Mouse (Mus musculus) liver, embryonic 16.5 days (tissue): ENCODE results near the gene Rbbp5. TPM values are rescaled to one million over a fixed set of nuclear protein-coding genes. Genes with fewer than 3 reads are reported as not detected.

Source experiments
- ATAC-seq: fragments of 200-750 bp; cut with Nextera tagmentation; 2 replicates; pipeline ENCODE4 v1.8.0; 2017; ENCODE audit warnings: low read depth, mild to moderate bottlenecking, moderate number of reproducible peaks, moderate library complexity
- H3K27ac ChIP-seq: fragments of 300-500 bp; sonication (generic); 2 replicates; pipeline ENCODE4 v1.5.1; 2014; ENCODE audit warnings: mild to moderate bottlenecking, low read length
- H3K27me3 ChIP-seq: fragments of 300-500 bp; sonication (generic); 2 replicates; pipeline ENCODE4 v1.6.1; 2014; ENCODE audit warnings: low read depth, low read length, mixed read lengths; ENCODE audit not compliant: control insufficient read depth, insufficient read depth
- H3K36me3 ChIP-seq: fragments of 300-500 bp; sonication (generic); 2 replicates; pipeline ENCODE4 v1.6.1; 2014; ENCODE audit warnings: mild to moderate bottlenecking; ENCODE audit not compliant: control insufficient read depth, insufficient read depth
- H3K4me1 ChIP-seq: fragments of 300-500 bp; sonication (generic); 2 replicates; pipeline ENCODE4 v1.6.1; 2014; ENCODE audit warnings: low read depth, low read length, mixed read lengths; ENCODE audit not compliant: control insufficient read depth
- H3K4me2 ChIP-seq: fragments of 300-500 bp; sonication (generic); 2 replicates; pipeline ENCODE4 v1.6.1; 2014; ENCODE audit warnings: low read depth, low read length, mixed read lengths
- H3K4me3 ChIP-seq: fragments of 300-500 bp; sonication (generic); 2 replicates; pipeline ENCODE4 v1.5.1; 2014; ENCODE audit warnings: low read depth, mild to moderate bottlenecking, low read length
- H3K9ac ChIP-seq: fragments of 300-500 bp; sonication (generic); 2 replicates; pipeline ENCODE4 v1.6.1; 2014; ENCODE audit warnings: low read depth, low read length
- H3K9me3 ChIP-seq: fragments of 300-500 bp; sonication (generic); replicated peaks from 2 replicates; pipeline ENCODE4 v1.6.1; 2016; ENCODE audit warnings: low read length; ENCODE audit not compliant: control insufficient read depth
- WGBS: fragments of 180-500 bp; shearing (Covaris S2); extraction: QIAGEN DNeasy Blood & Tissue Kit; methylation state at CpG from one replicate; pipeline ENCODE4 v1.1.7; 2014; ENCODE audit not compliant: insufficient replicate concordance; 5-methylcytosine and 5-hydroxymethylcytosine counted together
- polyA plus RNA-seq: library from polyadenylated mRNA; unstranded; fragments of >200 nt; fragmentation: Nextera tagmentation; extraction: Ambion mirVana; gene quantifications from 2 replicates; pipeline ENCODE4 v1.2.1, GENCODE M21; 2015

The Rbbp5 gene
- polyA plus RNA-seq, 1 experiment from 2014 or later: 22.7 TPM

DNA sequence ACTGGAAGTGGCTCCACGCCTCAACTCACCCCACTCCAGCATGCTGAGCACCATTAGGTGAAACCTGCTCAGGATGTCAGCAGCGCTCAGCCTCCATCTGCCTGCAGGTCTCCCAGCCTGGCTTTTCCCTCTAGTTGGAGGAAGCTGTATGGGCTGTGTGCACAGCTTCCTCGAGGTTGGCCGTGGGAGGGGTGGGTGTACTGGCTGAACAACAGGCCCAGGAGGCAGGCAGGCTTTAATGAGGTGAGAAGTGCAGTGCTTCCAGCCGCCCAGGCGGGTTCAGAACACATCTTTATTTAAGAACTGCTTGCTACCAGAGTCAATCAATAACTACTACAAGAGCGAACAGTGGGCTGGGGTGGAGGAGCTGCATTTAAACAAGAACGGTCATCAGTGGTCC, 34.4 kb downstream of the Rbbp5 start:
- Histone ChIP-seq H3K9ac (no peak overlapping the region), H3K36me3 (peaks cover 6% of the 10 kb centered on the region), H3K4me2 (no peak overlapping the region), H3K27ac (no peak overlapping the region), H3K9me3 (no peaks in the 10 kb centered on the region), H3K4me3 (no peak overlapping the region), H3K27me3 (no peaks in the 10 kb centered on the region), H3K4me1 (no peaks in the 10 kb centered on the region)
- ATAC-seq: no peak
- 45% methylated on average over 8 of the region's 8 CpGs for WGBS

DNA sequence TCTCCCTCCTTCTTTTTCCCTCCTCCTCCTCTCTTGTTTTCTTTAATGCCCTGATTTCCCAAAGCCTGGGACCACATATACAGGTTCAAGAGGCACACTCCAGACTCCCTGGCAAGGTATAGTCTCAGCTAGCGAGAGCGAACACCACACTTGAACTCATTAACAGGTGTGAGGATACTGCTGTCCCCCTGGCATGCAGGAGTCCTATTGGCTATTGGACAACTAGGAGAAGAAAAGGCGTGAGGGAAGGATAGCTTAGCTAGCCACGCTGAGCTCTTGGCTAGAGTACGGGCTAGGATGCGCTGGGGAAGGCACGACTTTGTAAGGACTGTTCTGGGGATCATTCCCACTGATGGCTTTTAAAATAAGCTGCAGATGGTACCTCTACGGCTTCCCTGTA, 34.9 kb downstream of the Rbbp5 start:
- no peaks in the 10 kb centered on the region for H3K9me3 ChIP-seq
- no peak overlapping the region for H3K4me2 ChIP-seq
- no peak overlapping the region for H3K4me3 ChIP-seq
- H3K27ac ChIP-seq: no peak overlapping the region
- H3K27me3 ChIP-seq: no peaks in the 10 kb centered on the region
- peaks cover 2% of the 10 kb centered on the region for H3K36me3 ChIP-seq
- H3K4me1 ChIP-seq: no peaks in the 10 kb centered on the region
- H3K9ac ChIP-seq: no peak overlapping the region
- no peak for ATAC-seq
- 68% methylated on average over 8 of the region's 8 CpGs for WGBS

DNA sequence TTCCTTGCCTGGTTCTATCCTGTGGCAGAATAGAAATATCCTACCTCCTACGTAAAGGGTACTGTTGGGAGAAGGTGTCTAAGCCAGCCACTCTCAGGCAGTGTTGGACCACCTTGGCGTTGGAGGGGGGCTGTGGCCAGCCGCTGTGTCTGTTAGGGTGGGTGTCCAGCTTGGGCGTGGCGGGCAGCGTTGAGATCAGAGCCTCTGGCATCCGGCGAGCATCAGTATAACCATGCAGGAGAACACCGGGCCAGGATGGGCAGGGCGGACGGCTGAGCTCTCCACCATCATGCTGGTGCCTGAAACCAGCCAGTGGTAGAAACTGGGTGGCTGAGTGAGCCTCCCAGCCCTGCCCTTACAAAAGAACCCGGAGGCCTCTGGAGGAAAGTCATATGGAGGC, 38.2 kb downstream of the Rbbp5 start:
- H3K27me3 ChIP-seq: no peaks in the 10 kb centered on the region
- WGBS: 65% methylated on average over 12 of the region's 12 CpGs
- H3K4me1 ChIP-seq: peaks cover 2% of the 10 kb centered on the region; the same call in 1 of the 2 replicates
- no peak overlapping the region for H3K27ac ChIP-seq
- no peaks in the 10 kb centered on the region for H3K36me3 ChIP-seq
- ATAC-seq: no peak
- no peaks in the 10 kb centered on the region for H3K9me3 ChIP-seq
- no peak overlapping the region for H3K4me2 ChIP-seq
- no peak overlapping the region for H3K9ac ChIP-seq
- no peak overlapping the region for H3K4me3 ChIP-seq

DNA sequence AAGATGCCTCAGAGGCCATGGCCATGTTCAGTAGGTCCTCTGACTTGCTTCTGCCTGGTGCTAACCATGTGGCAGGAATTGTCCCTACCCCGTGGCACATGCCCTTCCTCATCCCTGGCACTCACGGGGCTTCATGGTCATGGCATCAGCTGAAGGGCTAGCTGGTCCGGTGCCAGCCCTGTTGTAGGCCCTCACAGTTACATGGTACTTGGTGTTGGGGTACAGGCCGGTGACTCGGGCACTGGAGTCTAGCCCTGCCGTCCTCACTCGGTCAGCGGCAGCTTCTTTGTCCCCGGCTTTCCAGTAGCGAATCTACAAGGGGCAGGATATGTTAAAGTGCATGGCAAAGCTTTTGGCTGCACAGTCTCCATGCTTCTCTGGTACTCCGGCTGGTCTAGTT, 39.6 kb downstream of the Rbbp5 start:
- H3K4me3 ChIP-seq: no peak overlapping the region
- H3K4me1 ChIP-seq: peaks cover 2% of the 10 kb centered on the region; the same call in 1 of the 2 replicates
- no peaks in the 10 kb centered on the region for H3K27me3 ChIP-seq
- 76% methylated on average over 11 of the region's 11 CpGs for WGBS
- no peaks in the 10 kb centered on the region for H3K9me3 ChIP-seq
- H3K4me2 ChIP-seq: no peak overlapping the region
- no peaks in the 10 kb centered on the region for H3K36me3 ChIP-seq
- ATAC-seq: no peak
- no peak overlapping the region for H3K9ac ChIP-seq
- no peak overlapping the region for H3K27ac ChIP-seq

DNA sequence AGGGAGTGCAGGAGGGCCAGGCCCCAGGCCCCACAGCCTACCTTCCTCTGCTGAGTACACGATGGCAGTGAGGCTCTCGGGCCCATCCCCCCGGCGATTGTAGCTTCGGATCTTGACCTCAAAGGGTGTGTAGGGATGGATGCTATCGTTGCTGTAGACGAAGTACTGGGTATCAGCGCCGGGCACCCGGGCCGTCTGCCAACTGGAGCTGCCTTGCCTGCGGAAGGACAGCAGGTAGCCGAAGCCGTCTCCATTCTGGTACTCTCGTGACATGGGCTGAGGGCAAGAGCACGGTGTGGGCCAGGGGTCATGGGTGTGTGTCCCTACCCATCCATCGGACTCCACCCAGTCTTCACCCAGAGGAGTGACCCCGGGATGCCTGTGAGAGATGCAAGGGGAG, 41.5 kb downstream of the Rbbp5 start:
- H3K9me3 ChIP-seq: no peaks in the 10 kb centered on the region

DNA sequence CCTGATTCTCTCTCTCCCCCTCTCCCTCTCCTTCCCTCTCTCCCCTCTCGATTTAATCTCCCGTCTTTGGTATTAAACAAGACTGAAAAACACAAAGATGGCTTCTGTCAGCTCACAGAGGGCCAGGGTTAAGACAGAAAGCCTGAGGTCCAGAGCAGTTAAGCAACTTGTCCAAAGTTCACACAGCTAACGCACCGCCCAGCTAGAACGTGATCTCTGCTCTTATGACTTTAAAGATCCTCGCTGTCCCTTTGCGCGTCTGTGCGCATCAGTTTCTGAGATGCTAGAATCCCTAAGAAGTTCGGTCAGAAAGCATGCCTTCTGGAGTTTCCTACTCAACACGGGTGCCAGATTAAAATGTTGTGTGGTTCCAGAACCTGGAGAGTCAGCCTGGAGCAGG, 42.6 kb downstream of the Rbbp5 start:
- no peak overlapping the region for H3K9ac ChIP-seq
- H3K36me3 ChIP-seq: no peaks in the 10 kb centered on the region
- no peak overlapping the region for H3K4me3 ChIP-seq
- H3K27me3 ChIP-seq: no peaks in the 10 kb centered on the region
- no peak overlapping the region for H3K27ac ChIP-seq
- H3K9me3 ChIP-seq: no peaks in the 10 kb centered on the region
- no peak overlapping the region for H3K4me2 ChIP-seq
- H3K4me1 ChIP-seq: peaks cover 2% of the 10 kb centered on the region; the same call in 1 of the 2 replicates
- WGBS: 70% methylated on average over 11 of the region's 11 CpGs
- ATAC-seq: peak; percentile 55; the same call in 1 of the 2 replicates

More for the DNA sequence above, 41.5 kb downstream of the Rbbp5 start:
- no peak for ATAC-seq
- no peak overlapping the region for H3K4me2 ChIP-seq
- H3K36me3 ChIP-seq: no peaks in the 10 kb centered on the region
- H3K27me3 ChIP-seq: no peaks in the 10 kb centered on the region
- H3K27ac ChIP-seq: no peak overlapping the region
- H3K4me3 ChIP-seq: no peak overlapping the region
- H3K4me1 ChIP-seq: peaks cover 2% of the 10 kb centered on the region; the same call in 1 of the 2 replicates
- H3K9ac ChIP-seq: no peak overlapping the region
- WGBS: 63% methylated on average over 18 of the region's 18 CpGs

DNA sequence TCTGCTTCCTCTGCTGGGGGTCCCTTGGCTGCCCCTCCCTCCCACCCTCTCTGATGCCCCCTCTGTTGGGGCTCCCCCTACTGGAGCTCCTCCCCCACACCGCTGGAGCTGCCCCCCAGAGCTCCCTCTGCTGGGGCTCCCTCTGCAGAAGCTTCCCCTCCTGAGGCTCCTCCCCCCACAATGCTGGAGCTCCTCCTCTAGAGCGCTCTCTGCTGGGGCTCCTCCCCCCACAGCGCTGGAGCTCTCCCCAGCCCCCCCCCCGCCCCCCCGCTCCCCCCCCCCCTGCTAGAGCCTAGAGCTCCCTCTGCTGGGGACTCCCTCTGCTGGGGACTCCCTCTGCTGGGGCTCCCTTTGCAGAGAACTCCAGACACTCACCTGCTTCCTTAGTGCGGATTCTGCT, 43.6 kb downstream of the Rbbp5 start:
- WGBS: 19% methylated on average over 4 of the region's 6 CpGs

DNA sequence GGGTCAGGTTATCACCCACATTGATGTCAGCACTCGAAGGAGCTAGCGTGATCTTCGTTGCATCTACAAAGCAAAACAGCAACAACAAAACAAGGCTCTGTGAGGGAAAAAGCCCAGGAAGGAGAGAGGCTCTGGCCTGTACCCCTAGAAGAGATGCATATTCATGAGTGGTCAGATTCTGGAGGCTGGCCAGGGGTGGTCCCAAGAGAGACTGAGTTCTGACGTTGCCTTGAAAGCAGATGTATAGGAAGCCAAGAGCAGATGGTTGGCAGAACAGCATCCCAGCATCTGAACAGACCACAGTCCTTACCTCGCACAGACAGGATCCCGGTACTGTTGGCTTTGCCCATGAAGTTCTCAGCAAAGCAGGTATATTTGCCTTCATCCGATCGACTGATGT, 45.9 kb downstream of the Rbbp5 start:
- 65% methylated on average over 8 of the region's 8 CpGs for whole genome bisulfite sequencing
- Histone ChIP-seq H3K4me2 (no peak overlapping the region), H3K9ac (no peak overlapping the region), H3K27me3 (0 out of 2 replicates have a peak, but pooled peaks cover 3% of the 10 kb centered on the region), H3K9me3 (no peaks in the 10 kb centered on the region), H3K4me3 (no peak overlapping the region), H3K27ac (no peak overlapping the region), H3K36me3 (no peaks in the 10 kb centered on the region), H3K4me1 (peaks cover 2% of the 10 kb centered on the region; the same call in 1 of the 2 replicates)
- ATAC-seq: no peak

More for the DNA sequence above, 43.6 kb downstream of the Rbbp5 start:
- H3K36me3 ChIP-seq: no peaks in the 10 kb centered on the region
- H3K27me3 ChIP-seq: 0 out of 2 replicates have a peak, but pooled peaks cover 3% of the 10 kb centered on the region
- no peak overlapping the region for H3K27ac ChIP-seq
- H3K9me3 ChIP-seq: no peaks in the 10 kb centered on the region
- H3K4me2 ChIP-seq: no peak overlapping the region
- H3K4me3 ChIP-seq: no peak overlapping the region
- peak; percentile 65 for ATAC-seq
- peaks cover 2% of the 10 kb centered on the region; the same call in 1 of the 2 replicates for H3K4me1 ChIP-seq
- H3K9ac ChIP-seq: no peak overlapping the region

DNA sequence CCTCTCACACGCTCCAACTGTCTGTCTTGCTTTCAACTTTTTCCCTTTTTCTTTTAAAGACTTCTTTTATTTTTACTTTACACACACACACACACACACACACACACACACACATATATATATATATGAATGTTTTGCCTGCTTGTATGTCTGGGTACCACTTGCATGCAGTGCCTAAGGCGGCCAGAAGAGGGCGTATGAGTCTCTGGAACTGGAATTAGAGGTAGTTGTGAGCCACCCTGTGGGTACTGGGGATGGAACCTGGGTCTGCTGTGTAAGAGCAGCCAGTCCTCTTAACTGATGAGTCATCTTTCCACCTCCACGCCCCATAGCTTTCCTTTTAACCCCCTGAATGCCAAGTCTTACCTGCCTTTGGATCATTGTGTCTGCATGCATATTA, 46.8 kb downstream of the Rbbp5 start:
- peaks cover 2% of the 10 kb centered on the region; the same call in 1 of the 2 replicates for H3K4me1 ChIP-seq
- no peaks in the 10 kb centered on the region for H3K9me3 ChIP-seq
- no peak overlapping the region for H3K9ac ChIP-seq
- H3K27ac ChIP-seq: no peak overlapping the region
- H3K36me3 ChIP-seq: no peaks in the 10 kb centered on the region
- no peak overlapping the region for H3K4me2 ChIP-seq
- H3K27me3 ChIP-seq: 0 out of 2 replicates have a peak, but pooled peaks cover 3% of the 10 kb centered on the region
- 20% methylated on average over 4 of the region's 4 CpGs for WGBS
- ATAC-seq: no peak
- no peak overlapping the region for H3K4me3 ChIP-seq
